Mouse (Mus musculus) common myeloid progenitor, adult 5-6 weeks (primary cell): ENCODE measurements at regions not wholly inside any gene's neighbourhood (a gene's known extent, or its start where the extent isn't known, plus 50 kb on each side); places are given as distances from the start of the nearest gene placed in this dataset.
"Not testable (repeated sequence)": the region's sequence is repeated elsewhere in the genome, so short reads cannot be mapped to it uniquely, and the experiment has no call there.

Experiments
- ATAC-seq: replicated peaks from 2 replicates; pipeline ENCODE4 v1.8.0; 2016; ENCODE audit warnings: low read depth, mild to moderate bottlenecking, moderate TSS enrichment, inconsistent platforms; ENCODE audit not compliant: poor library complexity, severe bottlenecking

GRCm38 (mm10) chr5:7732566-7732965 is 227.7 kb upstream of the Steap4 start:
- not testable (repeated sequence) for ATAC-seq

DNA sequence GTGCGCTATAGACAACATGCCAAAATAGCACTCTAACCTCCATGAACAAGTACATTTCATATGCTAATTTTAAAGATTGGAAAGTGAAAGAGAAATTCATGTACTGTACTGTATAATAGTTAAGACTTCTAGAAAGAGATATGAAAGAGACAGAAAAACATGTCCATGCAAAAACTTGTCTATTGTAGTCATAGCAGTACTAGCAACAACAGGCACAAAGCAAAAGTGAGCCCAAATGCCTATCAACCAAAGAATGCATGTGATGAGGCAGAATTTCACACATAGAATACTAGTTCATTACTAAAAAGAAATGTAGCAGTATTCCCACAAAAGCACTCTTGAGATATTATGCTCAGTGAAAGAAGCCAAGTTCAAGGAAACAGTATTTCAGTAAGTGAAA is 180.4 kb upstream of the Steap4 start:
- no peak for ATAC-seq

DNA sequence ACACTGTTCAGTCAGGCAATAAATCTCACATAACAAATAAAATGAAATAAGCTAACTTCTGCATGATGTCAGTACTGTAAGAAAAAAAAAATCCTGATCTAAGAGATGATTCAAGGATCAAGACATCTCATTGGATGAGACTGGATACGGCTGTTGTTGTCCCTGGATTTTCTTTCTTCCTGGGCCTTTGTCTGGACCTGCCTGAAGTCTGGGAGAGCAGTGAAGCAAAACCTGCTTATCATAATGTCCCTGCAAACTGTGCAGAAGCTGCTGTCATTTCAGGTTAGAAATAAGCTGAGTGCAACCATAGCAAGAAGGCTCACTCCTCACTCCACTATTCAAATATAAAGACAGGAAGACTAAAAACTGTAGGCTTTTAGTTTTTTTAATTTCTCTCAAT is 178.0 kb upstream of the Steap4 start:
- ATAC-seq, result no peak

GRCm38 (mm10) chr5:7788406-7788805 is 171.9 kb upstream of the Steap4 start:
- ATAC-seq, result no peak

- ATAC-seq, result no peak
These were observed 171.1 kb upstream of the Steap4 start for GRCm38 (mm10) chr5:7789126-7789525.

GRCm38 (mm10) chr5:7820592-7820991 is 139.7 kb upstream of the Steap4 start:
- peak; percentile 68 for ATAC-seq

DNA sequence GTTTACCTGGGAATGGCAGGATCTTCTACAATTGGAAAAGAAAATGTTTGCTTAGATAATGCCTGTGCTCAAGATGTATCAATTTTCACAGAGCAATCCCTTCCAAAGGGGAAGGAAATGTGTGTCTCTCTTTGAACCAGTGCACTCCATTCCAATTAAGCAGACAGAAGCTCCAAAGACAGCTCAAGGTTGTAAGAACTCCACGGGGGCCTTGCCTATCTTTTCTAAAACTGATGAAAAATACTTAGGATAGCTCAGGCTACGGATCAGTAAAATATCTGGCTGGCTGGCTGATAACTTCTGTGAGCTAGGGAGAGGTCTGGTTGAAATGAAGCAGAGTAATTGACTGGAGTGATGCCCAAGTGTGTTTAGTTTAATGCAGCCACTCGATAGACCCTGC is 138.6 kb upstream of the Steap4 start:
- no peak for ATAC-seq

DNA sequence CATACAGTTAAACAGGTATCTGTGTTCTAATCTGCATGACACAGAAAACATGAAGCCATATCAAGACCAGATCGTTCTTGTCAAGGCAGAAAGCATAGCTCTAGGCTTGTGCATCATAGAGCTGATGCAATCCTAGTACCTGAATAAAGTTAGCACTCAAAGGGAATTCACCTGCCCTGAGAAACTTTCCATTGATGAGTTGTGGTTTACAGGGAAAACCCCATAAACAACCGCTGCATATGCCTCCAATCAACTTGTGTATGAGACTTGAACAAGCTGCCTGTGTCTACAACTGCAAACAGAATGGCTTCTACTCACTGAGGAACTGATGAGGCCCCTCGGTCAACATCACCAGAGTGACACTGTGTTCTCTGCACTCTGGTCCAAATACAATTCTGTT is 130.6 kb upstream of the Steap4 start:
- no peak for ATAC-seq

- no peak for ATAC-seq
These were observed 126.4 kb upstream of the Steap4 start for GRCm38 (mm10) chr5:7833812-7834211.

DNA sequence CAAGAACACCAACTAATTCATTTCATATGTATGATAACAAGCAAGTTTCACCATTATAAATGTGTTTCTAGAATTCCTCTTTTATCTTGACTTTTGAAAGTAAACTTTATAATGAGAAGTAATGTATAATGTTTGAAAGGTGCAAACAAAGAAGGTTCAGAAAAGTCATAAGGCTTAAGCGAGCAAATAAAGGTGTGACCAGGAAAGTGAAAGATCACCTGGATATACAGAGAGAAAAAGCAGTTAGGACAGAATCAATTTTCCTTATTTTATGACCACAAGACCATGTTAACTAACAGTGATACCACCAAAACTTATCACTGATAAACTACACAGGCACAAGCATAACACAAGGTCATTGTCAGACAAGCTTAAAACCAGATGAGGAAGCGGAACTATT is 97.2 kb upstream of the Steap4 start:
- ATAC-seq, result no peak

DNA sequence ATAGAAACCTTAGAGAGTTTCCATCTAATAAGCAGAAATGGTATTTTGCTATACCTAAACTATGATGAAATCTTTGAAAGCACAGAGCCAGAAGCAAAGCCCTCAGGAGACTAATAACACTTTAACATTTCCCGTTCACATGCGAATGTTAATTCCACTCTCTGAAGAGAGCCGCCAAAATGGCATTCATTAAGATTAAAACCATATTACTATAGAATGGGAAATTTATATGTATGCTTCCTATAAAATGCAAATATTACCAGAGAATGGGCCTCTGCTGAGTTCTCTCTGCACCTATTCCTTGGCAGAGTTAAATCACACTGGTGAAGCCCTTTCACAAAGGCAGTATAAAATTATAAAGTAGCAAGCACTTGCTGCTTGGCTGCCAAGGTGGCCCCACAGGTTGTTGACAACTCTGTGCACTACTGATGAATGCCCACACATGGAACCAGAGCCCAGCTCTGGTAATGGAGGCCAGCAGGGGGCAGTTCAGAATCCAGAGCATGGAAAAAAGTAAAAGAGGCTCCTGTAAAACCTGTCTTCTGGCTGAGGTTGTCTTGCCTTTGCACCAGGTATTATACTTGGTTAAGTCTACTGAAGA is 94.1 kb upstream of the Steap4 start:
- no peak for ATAC-seq

DNA sequence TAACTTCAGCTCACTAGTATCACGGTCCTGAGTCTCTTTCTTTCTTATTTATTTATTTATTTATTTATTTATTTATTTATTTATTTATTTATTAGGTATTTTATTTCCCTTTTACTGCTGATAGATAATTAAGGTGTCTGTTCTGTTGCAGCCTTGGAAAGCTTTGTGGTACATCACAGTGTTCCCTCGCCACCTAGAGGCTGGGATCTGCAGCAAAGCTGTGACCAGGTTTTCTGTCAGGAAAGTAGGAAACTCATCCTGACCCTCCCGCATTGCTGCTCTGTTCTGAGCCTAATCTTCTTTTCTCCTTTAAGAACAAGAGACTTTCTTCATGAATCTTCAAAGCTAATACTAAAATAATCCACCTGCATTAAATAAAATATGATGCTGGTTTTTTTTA is 60.7 kb upstream of the Steap4 start:
- no peak for ATAC-seq
